Mouse (Mus musculus): Measurements from ENCODE around the gene Polr2m.

- no peak for TF ChIP-seq CTCF (conservative IDR thresholded peaks at IDR 0.05; ENCODE audit: low read length)
- no peak for TF ChIP-seq NANOG (IDR thresholded peaks at IDR 0.05; ENCODE audit: borderline replicate concordance, low read length)
- TF ChIP-seq POU5F1 (IDR thresholded peaks at IDR 0.05; ENCODE audit: borderline replicate concordance, low read length) = no peak
These were observed 35.1 kb downstream of the Polr2m start for GRCm38 (mm10) chr9:71450626-71451025.

Measured in E14TG2a.4 (cell line).